In genomic region chr5:43148486-43148885, GRCm38 (mm10) we compare ENCODE assay signal across 10 mouse cellular contexts.
DNase-seq lines count a peak whose midpoint lies in the region; ATAC-seq lines count a peak whose summit lies in the region.
"Had no signal": no experiment of that assay in that cellular context is flagged by ENCODE, and none has a peak within 500 bp of the region (broad histone marks: within the 10 kb centered on the region; RNA-seq: fewer than 3 reads in every experiment).

No protein-coding gene starts in this region.

- H3K4me2 ChIP-seq in neural tube, embryonic 12.5 days (replicated peaks) = no peak overlapping the region
- H3K4me2 ChIP-seq: heart, embryonic 13.5 days had no signal

- no peak overlapping the region for H3K4me3 ChIP-seq in neural tube, embryonic 12.5 days
- H3K4me3 ChIP-seq: heart, embryonic 13.5 days had no signal

- ATAC-seq in neural tube, embryonic 12.5 days (ENCODE audit: low FRiP score, low read depth) = peak; percentile 61; the same call in 1 of the 2 replicates
- ATAC-seq: Patski had no signal

- peak; percentile 5 for DNase-seq in heart, postnatal 4 days
- no peak for DNase-seq in heart, adult 9 months (ENCODE audit: low spot score in 2 of 2)
- peak; percentile 4 for DNase-seq in ZHBTc4 (ENCODE audit: low read depth, low spot score)
- DNase-seq in embryo, embryonic 11 days = peak; percentile 42
- no peak for DNase-seq in layer of hippocampus, postnatal 36 days
- DNase-seq in urinary bladder, postnatal 10 days (ENCODE audit: low spot score) = no peak
- DNase-seq in urinary bladder, postnatal 4 days (ENCODE audit: low spot score in 2 of 2) = no peak

- H3K9ac ChIP-seq in neural tube, embryonic 12.5 days = no peak overlapping the region
- H3K9ac ChIP-seq: heart, embryonic 13.5 days had no signal

- H3K4me1 ChIP-seq in neural tube, embryonic 12.5 days = no peaks in the 10 kb centered on the region; the same call in 1 of the 2 replicates

- H3K27ac ChIP-seq in neural tube, embryonic 12.5 days = no peak overlapping the region
- H3K27ac ChIP-seq: heart, embryonic 13.5 days had no signal

- WGBS in neural tube, embryonic 12.5 days = 43% methylated on average over 9 of the region's 9 CpGs

- no peaks in the 10 kb centered on the region for H3K36me3 ChIP-seq in neural tube, embryonic 12.5 days
- H3K36me3 ChIP-seq: heart, embryonic 13.5 days had no signal

- H3K27me3 ChIP-seq in neural tube, embryonic 12.5 days (replicated peaks) = no peaks in the 10 kb centered on the region
- H3K27me3 ChIP-seq: heart, embryonic 13.5 days; Patski had no signal

- H3K9me3 ChIP-seq in neural tube, embryonic 12.5 days = no peaks in the 10 kb centered on the region
- H3K9me3 ChIP-seq: heart, embryonic 13.5 days had no signal

Comparison
In these comparisons a context has a peak if more than half of its experiments do, and no peak if none do; other contexts are left out.
1. DNase-seq: peak in heart, postnatal 4 days (single experiment), ZHBTc4 (single experiment) and embryo, embryonic 11 days (single experiment); none in heart, adult 9 months (0 of 2), layer of hippocampus, postnatal 36 days (0 of 2), urinary bladder, postnatal 10 days (single experiment) and urinary bladder, postnatal 4 days (0 of 2).